Mouse (Mus musculus) neural tube, embryonic 11.5 days (tissue): Measurements from ENCODE around the gene Rgs9. TPM values are rescaled to one million over a fixed set of nuclear protein-coding genes. Genes with fewer than 3 reads are reported as not detected.

Source experiments
- ATAC-seq: fragments of 200-750 bp; cut with Nextera tagmentation; 2 replicates; pipeline ENCODE4 v1.8.0; 2017; ENCODE audit warnings: moderate number of reproducible peaks, mild to moderate bottlenecking, moderate TSS enrichment, moderate library complexity; ENCODE audit not compliant: insufficient read depth, low FRiP score, low TSS enrichment
- DNase-seq: peaks from one replicate; pipeline ENCODE4 v3.0.0-alpha.2; 2015; ENCODE audit warnings: low spot score
- H3K27ac ChIP-seq: fragments of 300-500 bp; sonication (generic); 2 replicates; pipeline ENCODE4 v1.5.1; 2014; ENCODE audit warnings: low read depth, mild to moderate bottlenecking, low read length
- H3K27me3 ChIP-seq: fragments of 300-500 bp; sonication (generic); 2 replicates; pipeline ENCODE4 v1.6.1; 2014; ENCODE audit warnings: mild to moderate bottlenecking, low read length, mixed read lengths; ENCODE audit not compliant: control insufficient read depth, insufficient read depth
- H3K36me3 ChIP-seq: fragments of 300-500 bp; sonication (generic); 2 replicates; pipeline ENCODE4 v1.6.1; 2014; ENCODE audit warnings: mild to moderate bottlenecking, low read length, moderate library complexity, mixed read lengths; ENCODE audit not compliant: control insufficient read depth, insufficient read depth
- H3K4me1 ChIP-seq: fragments of 300-500 bp; sonication (generic); 2 replicates; pipeline ENCODE4 v1.6.1; 2014; ENCODE audit warnings: low read length, mixed read lengths; ENCODE audit not compliant: control insufficient read depth, insufficient read depth
- H3K4me2 ChIP-seq: fragments of 300-500 bp; sonication (generic); 2 replicates; pipeline ENCODE4 v1.6.1; 2014; ENCODE audit warnings: low read depth, mild to moderate bottlenecking, moderate library complexity
- H3K4me3 ChIP-seq: fragments of 300-500 bp; sonication (generic); 2 replicates; pipeline ENCODE4 v1.5.1; 2014; ENCODE audit warnings: low read depth, low read length
- H3K9ac ChIP-seq: fragments of 300-500 bp; sonication (generic); 2 replicates; pipeline ENCODE4 v1.6.1; 2014; ENCODE audit warnings: mild to moderate bottlenecking, low read length
- H3K9me3 ChIP-seq: fragments of 300-500 bp; sonication (generic); 2 replicates; pipeline ENCODE4 v1.6.1; 2016; ENCODE audit warnings: low read length; ENCODE audit not compliant: control insufficient read depth
- WGBS: fragments of 180-500 bp; shearing (Covaris S2); extraction: QIAGEN DNeasy Blood & Tissue Kit; methylation state at CpG from one replicate; pipeline ENCODE4 v1.1.7; 2014; 5-methylcytosine and 5-hydroxymethylcytosine counted together
- polyA plus RNA-seq: library from polyadenylated mRNA; unstranded; fragments of >200 nt; fragmentation: Nextera tagmentation; extraction: Ambion mirVana; gene quantifications from 2 replicates; pipeline ENCODE4 v1.2.1, GENCODE M21; 2014

Rgs9 gene
- polyA plus RNA-seq, 1 experiment from 2014 or later = 1.1 TPM

GRCm38 (mm10) chr11:109334773-109335172, 36.8 kb upstream of the Rgs9 start:
- no peak for DNase-seq
- Histone ChIP-seq H3K4me1 (no peaks in the 10 kb centered on the region), H3K4me3 (no peak overlapping the region), H3K4me2 (no peak overlapping the region), H3K27me3 (no peaks in the 10 kb centered on the region), H3K9ac (no peak overlapping the region), H3K9me3 (no peaks in the 10 kb centered on the region), H3K27ac (no peak overlapping the region), H3K36me3 (no peaks in the 10 kb centered on the region)
- no peak for ATAC-seq
- WGBS = 95% methylated on average over 4 of the region's 4 CpGs

- Histone ChIP-seq H3K27me3 (no peaks in the 10 kb centered on the region), H3K27ac (no peak overlapping the region), H3K9ac (no peak overlapping the region), H3K4me1 (no peaks in the 10 kb centered on the region), H3K4me3 (no peak overlapping the region), H3K36me3 (no peaks in the 10 kb centered on the region), H3K9me3 (no peaks in the 10 kb centered on the region), H3K4me2 (no peak overlapping the region)
- DNase-seq (no peak), ATAC-seq (no peak)
- 73% methylated on average over 6 of the region's 6 CpGs for WGBS
Observed at GRCm38 (mm10) chr11:109332722-109333121, 34.8 kb upstream of the Rgs9 start.

DNA sequence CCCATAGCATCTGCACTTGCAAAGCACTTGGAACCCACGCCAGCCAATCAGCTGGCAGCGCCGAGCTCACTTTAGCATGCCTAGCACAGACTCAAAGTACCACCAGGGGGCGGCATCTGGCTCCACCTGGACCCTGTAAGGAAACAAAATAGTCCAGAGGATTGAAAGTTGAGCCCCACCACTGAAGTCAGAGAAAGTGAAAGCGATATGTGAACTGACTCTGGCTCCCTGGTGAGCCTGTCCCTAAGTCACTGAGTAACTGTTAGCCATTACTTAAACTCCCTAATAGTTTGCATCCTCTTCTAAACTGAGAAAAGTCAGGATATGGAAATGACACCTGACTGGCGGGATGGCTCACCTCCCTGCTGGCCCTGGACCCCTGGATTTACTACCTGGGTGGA, 33.5 kb upstream of the Rgs9 start:
- H3K4me1 ChIP-seq = no peaks in the 10 kb centered on the region
- no peaks in the 10 kb centered on the region for H3K36me3 ChIP-seq
- peak overlapping the region; percentile 33 for H3K4me2 ChIP-seq
- H3K4me3 ChIP-seq = no peak overlapping the region
- H3K9me3 ChIP-seq = no peaks in the 10 kb centered on the region
- DNase-seq (peak; percentile 91), ATAC-seq (peak; percentile 96)
- no peak overlapping the region for H3K9ac ChIP-seq
- 8% methylated on average over 6 of the region's 6 CpGs for WGBS
- no peak overlapping the region for H3K27ac ChIP-seq
- no peaks in the 10 kb centered on the region for H3K27me3 ChIP-seq

GRCm38 (mm10) chr11:109330706-109331393, 32.9 kb upstream of the Rgs9 start:
- WGBS = 38% methylated on average over 17 of the region's 17 CpGs
- DNase-seq (no peak), ATAC-seq (peak; percentile 58)
- Histone ChIP-seq H3K27ac (no peak overlapping the region), H3K9me3 (no peaks in the 10 kb centered on the region), H3K4me2 (peak overlapping the region; percentile 33), H3K4me3 (no peak overlapping the region), H3K36me3 (no peaks in the 10 kb centered on the region), H3K27me3 (no peaks in the 10 kb centered on the region), H3K4me1 (no peaks in the 10 kb centered on the region), H3K9ac (no peak overlapping the region)

DNA sequence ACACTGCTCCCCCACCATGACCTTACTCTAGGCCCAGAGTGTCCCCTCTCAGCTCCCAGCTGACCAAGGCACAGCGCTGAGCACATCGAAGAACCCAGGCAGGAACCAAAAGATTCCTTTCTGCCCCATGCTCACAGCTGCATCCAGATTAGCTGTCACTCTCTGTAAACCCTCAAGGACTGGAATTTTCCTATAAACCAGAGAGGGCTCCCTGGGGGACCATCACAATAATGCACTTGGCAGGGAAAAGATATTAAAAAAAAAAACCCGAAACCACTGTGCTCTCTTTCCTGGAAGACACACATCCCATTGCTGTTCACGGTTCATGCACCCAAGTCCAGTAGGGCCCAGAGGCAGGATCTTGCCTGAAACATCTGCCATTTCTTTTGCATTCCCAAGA, 31.4 kb upstream of the Rgs9 start:
- Histone ChIP-seq H3K4me3 (no peak overlapping the region), H3K27ac (no peak overlapping the region), H3K36me3 (no peaks in the 10 kb centered on the region), H3K4me2 (no peak overlapping the region), H3K9ac (no peak overlapping the region), H3K9me3 (no peaks in the 10 kb centered on the region), H3K4me1 (no peaks in the 10 kb centered on the region), H3K27me3 (no peaks in the 10 kb centered on the region)
- DNase-seq (no peak), ATAC-seq (no peak)
- 70% methylated on average over 4 of the region's 4 CpGs for WGBS

- no peak overlapping the region for H3K4me3 ChIP-seq
- ATAC-seq (no peak), DNase-seq (no peak)
- WGBS = 87% methylated on average over 10 of the region's 10 CpGs
- no peaks in the 10 kb centered on the region for H3K36me3 ChIP-seq
- H3K9ac ChIP-seq = no peak overlapping the region
- no peak overlapping the region for H3K27ac ChIP-seq
- no peak overlapping the region for H3K4me2 ChIP-seq
- no peaks in the 10 kb centered on the region for H3K9me3 ChIP-seq
- no peaks in the 10 kb centered on the region for H3K27me3 ChIP-seq
- no peaks in the 10 kb centered on the region for H3K4me1 ChIP-seq
Observed at GRCm38 (mm10) chr11:109327952-109328351, 30.0 kb upstream of the Rgs9 start.

- WGBS = 36% methylated on average over 3 of the region's 3 CpGs
- Histone ChIP-seq H3K36me3 (no peaks in the 10 kb centered on the region), H3K9ac (no peak overlapping the region), H3K4me1 (no peaks in the 10 kb centered on the region), H3K9me3 (no peaks in the 10 kb centered on the region), H3K27ac (no peak overlapping the region), H3K27me3 (no peaks in the 10 kb centered on the region), H3K4me2 (no peak overlapping the region), H3K4me3 (no peak overlapping the region)
- DNase-seq = no peak
- no peak for ATAC-seq
Observed at GRCm38 (mm10) chr11:109327381-109327780, 29.5 kb upstream of the Rgs9 start.

DNA sequence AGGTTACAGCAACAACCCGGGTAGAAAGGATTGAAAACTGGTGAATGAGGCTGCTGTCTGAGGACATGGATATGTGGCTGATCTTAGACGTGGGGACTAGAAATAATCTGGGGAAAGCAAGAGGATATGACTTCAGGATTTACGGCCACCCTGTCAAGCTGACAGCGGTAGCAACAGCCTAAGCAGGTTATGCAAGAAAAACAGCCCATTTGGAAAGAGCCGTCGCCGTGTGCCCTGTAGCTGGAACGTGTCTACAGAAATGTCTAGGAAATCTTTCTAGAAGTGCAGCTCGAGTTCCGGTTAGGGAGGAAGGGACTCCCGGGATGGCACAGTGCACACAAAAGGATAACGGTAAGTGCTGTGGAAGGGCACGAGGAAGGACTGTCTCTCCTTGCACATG, 28.3 kb upstream of the Rgs9 start:
- DNase-seq (no peak), ATAC-seq (no peak)
- no peak overlapping the region for H3K27ac ChIP-seq
- H3K4me2 ChIP-seq = no peak overlapping the region
- no peaks in the 10 kb centered on the region for H3K27me3 ChIP-seq
- H3K9me3 ChIP-seq = no peaks in the 10 kb centered on the region
- H3K36me3 ChIP-seq = no peaks in the 10 kb centered on the region
- H3K4me1 ChIP-seq = no peaks in the 10 kb centered on the region
- no peak overlapping the region for H3K4me3 ChIP-seq
- 74% methylated on average over 13 of the region's 13 CpGs for WGBS
- H3K9ac ChIP-seq = no peak overlapping the region

- DNase-seq (no peak), ATAC-seq (no peak)
- Histone ChIP-seq H3K27me3 (no peaks in the 10 kb centered on the region), H3K9me3 (no peaks in the 10 kb centered on the region), H3K4me3 (no peak overlapping the region), H3K27ac (no peak overlapping the region), H3K9ac (no peak overlapping the region), H3K4me1 (no peaks in the 10 kb centered on the region), H3K36me3 (no peaks in the 10 kb centered on the region), H3K4me2 (no peak overlapping the region)
- WGBS = 58% methylated on average over 8 of the region's 8 CpGs
Observed at GRCm38 (mm10) chr11:109320361-109320933, 22.5 kb upstream of the Rgs9 start.
